Mouse (Mus musculus): ENCODE data around the gene Atp6v1c2. TPM values are rescaled to one million over a fixed set of nuclear protein-coding genes. Genes with fewer than 3 reads are reported as not detected.

Atp6v1c2 gene
- polyA plus RNA-seq, 1 experiment from 2014 or later: 0.37 TPM

- peak; percentile 42; the same call in 1 of the 2 replicates for ATAC-seq (ENCODE audit: low read depth)
- Histone ChIP-seq H3K4me1 (ENCODE audit: control insufficient read depth, insufficient read depth, low read length) (peaks cover 13% of the 10 kb centered on the region; the same call in 1 of the 2 replicates), H3K4me3 (ENCODE audit: low read depth, low read length) (peak overlapping the region; percentile 80), H3K36me3 (ENCODE audit: control insufficient read depth, insufficient read depth, low read length) (0 out of 2 replicates have a peak, but pooled peaks cover 5% of the 10 kb centered on the region), H3K9ac (replicated peaks; ENCODE audit: low read depth, low read length) (peak overlapping the region; percentile 33), H3K9me3 (ENCODE audit: control insufficient read depth, low read length) (no peaks in the 10 kb centered on the region), H3K27ac (ENCODE audit: low read depth, low read length) (no peak overlapping the region), H3K27me3 (ENCODE audit: control insufficient read depth, insufficient read depth, low read length) (no peaks in the 10 kb centered on the region), H3K4me2 (ENCODE audit: low read depth, low read length) (peak overlapping the region; percentile 93)
- WGBS: 37% methylated on average over 11 of the region's 11 CpGs
Observed at GRCm38 (mm10) chr12:17347327-17348047, 18.3 kb upstream of the Atp6v1c2 start.

GRCm38 (mm10) chr12:17339114-17339905, 10.2 kb upstream of the Atp6v1c2 start:
- no peaks in the 10 kb centered on the region for H3K9me3 ChIP-seq (ENCODE audit: control insufficient read depth, low read length)
- H3K27me3 ChIP-seq (ENCODE audit: control insufficient read depth, insufficient read depth, low read length): no peaks in the 10 kb centered on the region
- no peak overlapping the region for H3K9ac ChIP-seq (replicated peaks; ENCODE audit: low read depth, low read length)
- ATAC-seq (ENCODE audit: low read depth): no peak
- no peak overlapping the region for H3K4me2 ChIP-seq (ENCODE audit: low read depth, low read length)
- H3K4me3 ChIP-seq (ENCODE audit: low read depth, low read length): no peak overlapping the region
- WGBS: 70% methylated on average over 3 of the region's 3 CpGs
- no peaks in the 10 kb centered on the region for H3K4me1 ChIP-seq (ENCODE audit: control insufficient read depth, insufficient read depth, low read length)
- no peaks in the 10 kb centered on the region for H3K36me3 ChIP-seq (ENCODE audit: control insufficient read depth, insufficient read depth, low read length)
- H3K27ac ChIP-seq (ENCODE audit: low read depth, low read length): no peak overlapping the region

GRCm38 (mm10) chr12:17338338-17338737, 9.2 kb upstream of the Atp6v1c2 start:
- 85% methylated on average over 2 of the region's 2 CpGs for WGBS
- H3K9me3 ChIP-seq (ENCODE audit: control insufficient read depth, low read length): no peaks in the 10 kb centered on the region
- no peak overlapping the region for H3K27ac ChIP-seq (ENCODE audit: low read depth, low read length)
- H3K4me2 ChIP-seq (ENCODE audit: low read depth, low read length): no peak overlapping the region
- no peaks in the 10 kb centered on the region for H3K27me3 ChIP-seq (ENCODE audit: control insufficient read depth, insufficient read depth, low read length)
- H3K4me1 ChIP-seq (ENCODE audit: control insufficient read depth, insufficient read depth, low read length): no peaks in the 10 kb centered on the region
- no peaks in the 10 kb centered on the region for H3K36me3 ChIP-seq (ENCODE audit: control insufficient read depth, insufficient read depth, low read length)
- no peak for ATAC-seq (ENCODE audit: low read depth)
- no peak overlapping the region for H3K4me3 ChIP-seq (ENCODE audit: low read depth, low read length)
- H3K9ac ChIP-seq (replicated peaks; ENCODE audit: low read depth, low read length): no peak overlapping the region

- H3K36me3 ChIP-seq (ENCODE audit: control insufficient read depth, insufficient read depth, low read length): no peaks in the 10 kb centered on the region
- no peaks in the 10 kb centered on the region for H3K27me3 ChIP-seq (ENCODE audit: control insufficient read depth, insufficient read depth, low read length)
- no peaks in the 10 kb centered on the region for H3K9me3 ChIP-seq (ENCODE audit: control insufficient read depth, low read length)
- H3K4me2 ChIP-seq (ENCODE audit: low read depth, low read length): no peak overlapping the region
- H3K4me1 ChIP-seq (ENCODE audit: control insufficient read depth, insufficient read depth, low read length): no peaks in the 10 kb centered on the region
- 32% methylated on average over 1 of the region's 1 CpGs for WGBS
- H3K9ac ChIP-seq (replicated peaks; ENCODE audit: low read depth, low read length): no peak overlapping the region
- H3K4me3 ChIP-seq (ENCODE audit: low read depth, low read length): no peak overlapping the region
- H3K27ac ChIP-seq (ENCODE audit: low read depth, low read length): no peak overlapping the region
- ATAC-seq (ENCODE audit: low read depth): no peak
Observed at GRCm38 (mm10) chr12:17333459-17333858, 4.3 kb upstream of the Atp6v1c2 start.

GRCm38 (mm10) chr12:17324549-17325470, 4.3 kb downstream of the Atp6v1c2 start:
- Histone ChIP-seq H3K9ac (replicated peaks; ENCODE audit: low read depth, low read length) (peak overlapping the region; percentile 39; the same call in 1 of the 2 replicates), H3K4me3 (ENCODE audit: low read depth, low read length) (peak overlapping the region; percentile 35), H3K27me3 (ENCODE audit: control insufficient read depth, insufficient read depth, low read length) (peaks cover 19% of the 10 kb centered on the region), H3K27ac (ENCODE audit: low read depth, low read length) (no peak overlapping the region), H3K9me3 (ENCODE audit: control insufficient read depth, low read length) (no peaks in the 10 kb centered on the region), H3K4me2 (ENCODE audit: low read depth, low read length) (peak overlapping the region; percentile 73), H3K4me1 (ENCODE audit: control insufficient read depth, insufficient read depth, low read length) (0 out of 2 replicates have a peak, but pooled peaks cover 4% of the 10 kb centered on the region), H3K36me3 (ENCODE audit: control insufficient read depth, insufficient read depth, low read length) (no peaks in the 10 kb centered on the region)
- 3% methylated on average over 50 of the region's 51 CpGs for WGBS
- ATAC-seq (ENCODE audit: low read depth): peak; percentile 71; the same call in 1 of the 2 replicates

GRCm38 (mm10) chr12:17318453-17318852, 10.7 kb downstream of the Atp6v1c2 start:
- Histone ChIP-seq H3K9me3 (ENCODE audit: control insufficient read depth, low read length) (no peaks in the 10 kb centered on the region), H3K4me1 (ENCODE audit: control insufficient read depth, insufficient read depth, low read length) (no peaks in the 10 kb centered on the region), H3K4me2 (ENCODE audit: low read depth, low read length) (no peak overlapping the region), H3K36me3 (ENCODE audit: control insufficient read depth, insufficient read depth, low read length) (no peaks in the 10 kb centered on the region), H3K4me3 (ENCODE audit: low read depth, low read length) (no peak overlapping the region), H3K27me3 (ENCODE audit: control insufficient read depth, insufficient read depth, low read length) (peaks cover 2% of the 10 kb centered on the region), H3K27ac (ENCODE audit: low read depth, low read length) (no peak overlapping the region), H3K9ac (replicated peaks; ENCODE audit: low read depth, low read length) (no peak overlapping the region)
- no peak for ATAC-seq (ENCODE audit: low read depth)
- 85% methylated on average over 3 of the region's 3 CpGs for WGBS

- 78% methylated on average over 4 of the region's 4 CpGs for WGBS
- Histone ChIP-seq H3K9me3 (ENCODE audit: control insufficient read depth, low read length) (no peaks in the 10 kb centered on the region), H3K27ac (ENCODE audit: low read depth, low read length) (no peak overlapping the region), H3K36me3 (ENCODE audit: control insufficient read depth, insufficient read depth, low read length) (no peaks in the 10 kb centered on the region), H3K4me2 (ENCODE audit: low read depth, low read length) (no peak overlapping the region), H3K27me3 (ENCODE audit: control insufficient read depth, insufficient read depth, low read length) (no peaks in the 10 kb centered on the region), H3K4me3 (ENCODE audit: low read depth, low read length) (no peak overlapping the region), H3K9ac (replicated peaks; ENCODE audit: low read depth, low read length) (no peak overlapping the region), H3K4me1 (ENCODE audit: control insufficient read depth, insufficient read depth, low read length) (no peaks in the 10 kb centered on the region)
- ATAC-seq (ENCODE audit: low read depth): no peak
Observed at GRCm38 (mm10) chr12:17317970-17318369, 11.2 kb downstream of the Atp6v1c2 start.

- H3K4me1 ChIP-seq (ENCODE audit: control insufficient read depth, insufficient read depth, low read length): no peaks in the 10 kb centered on the region
- no peaks in the 10 kb centered on the region for H3K36me3 ChIP-seq (ENCODE audit: control insufficient read depth, insufficient read depth, low read length)
- H3K27ac ChIP-seq (ENCODE audit: low read depth, low read length): no peak overlapping the region
- no peak overlapping the region for H3K9ac ChIP-seq (replicated peaks; ENCODE audit: low read depth, low read length)
- no peaks in the 10 kb centered on the region for H3K27me3 ChIP-seq (ENCODE audit: control insufficient read depth, insufficient read depth, low read length)
- H3K9me3 ChIP-seq (ENCODE audit: control insufficient read depth, low read length): no peaks in the 10 kb centered on the region
- no peak overlapping the region for H3K4me2 ChIP-seq (ENCODE audit: low read depth, low read length)
- H3K4me3 ChIP-seq (ENCODE audit: low read depth, low read length): no peak overlapping the region
- WGBS: 95% methylated on average over 5 of the region's 5 CpGs
- ATAC-seq (ENCODE audit: low read depth): no peak
Observed at GRCm38 (mm10) chr12:17316096-17316495, 13.1 kb downstream of the Atp6v1c2 start.

All from neural tube, embryonic 14.5 days (tissue).